Mouse (Mus musculus) heart, postnatal 14 days (tissue): ENCODE data around the gene Wdtc1. TPM values are rescaled to one million over a fixed set of nuclear protein-coding genes. Genes with fewer than 3 reads are reported as not detected.

Experiments used
- DNase-seq, 2 experiments: peaks; one replicate each; pipeline ENCODE4 v3.0.0; 2021 to 2022
- intact Hi-C: fragments of 180-260 bp; cut with DNase I; formaldehyde crosslinking; loops from one replicate; pipeline ENCODE4 v1.15.1; 2025
- long read RNA-seq, 2 experiments: library from polyadenylated mRNA; stranded (forward); transcript quantifications; one replicate each; pipeline ENCODE4 v2.0.0; 2021
- total RNA-seq, 2 experiments: library from RNA; stranded (reverse); gene quantifications; 2 replicates each; pipeline ENCODE4 v1.2.3; 2021

Wdtc1 gene
- 10 to 100 TPM; 65.7 to 70.6 TPM for total RNA-seq
- long read RNA-seq, experiment 1, full-length matches to known transcripts, result 19 of 44 reads
- long read RNA-seq, experiment 1, partial matches to known transcripts, result 20 of 44 reads
- long read RNA-seq, experiment 1, other reads (novel, unspliced or antisense), result 5 of 44 reads
- long read RNA-seq, experiment 2, full-length matches to known transcripts, result 22 of 50 reads
- long read RNA-seq, experiment 2, partial matches to known transcripts, result 20 of 50 reads
- long read RNA-seq, experiment 2, other reads (novel, unspliced or antisense), result 8 of 50 reads

GRCm38 (mm10) chr4:133353367-133354365 is at the start of gene Wdtc1:
Gene Wdtc1 (minus strand): TSS chr4:133353481.
- intact Hi-C loops, result loop anchor here (10.0 kb wide), 1 partner anchor 161 kb away; the partner anchor contains the start of gene Kdf1
- DNase-seq, result no peak

- DNase-seq, result no peak
- intact Hi-C loops, result no loop called here
Observed at GRCm38 (mm10) chr4:133402011-133402410, 48.7 kb upstream of the Wdtc1 start.

- intact Hi-C loops, result no loop called here
- no peak for DNase-seq
Observed at GRCm38 (mm10) chr4:133400098-133400497, 46.8 kb upstream of the Wdtc1 start.

- intact Hi-C loops, result no loop called here
- DNase-seq, result no peak
Observed at GRCm38 (mm10) chr4:133399509-133399908, 46.2 kb upstream of the Wdtc1 start.

GRCm38 (mm10) chr4:133398619-133399018 is 45.3 kb upstream of the Wdtc1 start:
- no peak for DNase-seq
- intact Hi-C loops, result no loop called here

- DNase-seq, result no peak
- intact Hi-C loops, result no loop called here
Observed at GRCm38 (mm10) chr4:133397961-133398360, 44.7 kb upstream of the Wdtc1 start.

GRCm38 (mm10) chr4:133397299-133397698 is 44.0 kb upstream of the Wdtc1 start:
- DNase-seq, result no peak
- intact Hi-C loops, result no loop called here

GRCm38 (mm10) chr4:133396079-133396478 is 42.8 kb upstream of the Wdtc1 start:
- intact Hi-C loops, result no loop called here
- DNase-seq, result no peak

- intact Hi-C loops, result no loop called here
- DNase-seq, result no peak
Observed at GRCm38 (mm10) chr4:133394981-133395573, 41.8 kb upstream of the Wdtc1 start.

GRCm38 (mm10) chr4:133391185-133392040 is 38.1 kb upstream of the Wdtc1 start:
- DNase-seq, result peak in 1 of 2 experiments; percentile 55
- intact Hi-C loops, result loop anchor here (2.0 kb wide), 1 partner anchor 21 kb away; no protein-coding TSS in a partner anchor

- DNase-seq, result no peak
- intact Hi-C loops, result loop anchor here (2.0 kb wide), 1 partner anchor 20 kb away; no protein-coding TSS in a partner anchor
Observed at GRCm38 (mm10) chr4:133390585-133390984, 37.3 kb upstream of the Wdtc1 start.

GRCm38 (mm10) chr4:133390042-133390441 is 36.8 kb upstream of the Wdtc1 start:
- intact Hi-C loops, result loop anchor here (2.0 kb wide), 1 partner anchor 19 kb away; no protein-coding TSS in a partner anchor
- no peak for DNase-seq

GRCm38 (mm10) chr4:133388781-133389552 is 35.7 kb upstream of the Wdtc1 start:
- peak; percentile 71 to 80 for DNase-seq
- intact Hi-C loops, result no loop called here

GRCm38 (mm10) chr4:133387053-133387452 is 33.8 kb upstream of the Wdtc1 start:
- DNase-seq, result no peak
- intact Hi-C loops, result no loop called here

- intact Hi-C loops, result no loop called here
Observed at GRCm38 (mm10) chr4:133386061-133386797, 32.9 kb upstream of the Wdtc1 start.

GRCm38 (mm10) chr4:133381141-133381540 is 27.9 kb upstream of the Wdtc1 start:
- intact Hi-C loops, result no loop called here
- DNase-seq, result no peak

More at GRCm38 (mm10) chr4:133386061-133386797, 32.9 kb upstream of the Wdtc1 start:
- no peak for DNase-seq

- intact Hi-C loops, result no loop called here
- no peak for DNase-seq
Observed at GRCm38 (mm10) chr4:133380532-133380931, 27.3 kb upstream of the Wdtc1 start.

- no peak for DNase-seq
- intact Hi-C loops, result no loop called here
Observed at GRCm38 (mm10) chr4:133379861-133380260, 26.6 kb upstream of the Wdtc1 start.
